Mouse (Mus musculus): Measurements from ENCODE around the gene Fscn1.
A peak's percentile ranks its signal among the peaks of the same experiment; 100 is the strongest.

Fscn1 gene

GRCm38 (mm10) chr5:142959576-142960556 lies at the start of gene Fscn1:
TSS of gene Fscn1 (plus strand) at chr5:142960343.
- DNase-seq (ENCODE audit: low read depth, low spot score) = peak; percentile 73

GRCm38 (mm10) chr5:142911629-142912028 lies 48.5 kb upstream of the Fscn1 start:
- no peak for DNase-seq (ENCODE audit: low read depth, low spot score)

- no peak for DNase-seq (ENCODE audit: low read depth, low spot score)
Observed at GRCm38 (mm10) chr5:142912320-142912719, 47.8 kb upstream of the Fscn1 start.

- no peak for DNase-seq (ENCODE audit: low read depth, low spot score)
Observed at GRCm38 (mm10) chr5:142912739-142913138, 47.4 kb upstream of the Fscn1 start.

GRCm38 (mm10) chr5:142915231-142915630 lies 44.9 kb upstream of the Fscn1 start:
- no peak for DNase-seq (ENCODE audit: low read depth, low spot score)

- no peak for DNase-seq (ENCODE audit: low read depth, low spot score)
Observed at GRCm38 (mm10) chr5:142916593-142916992, 43.5 kb upstream of the Fscn1 start.

GRCm38 (mm10) chr5:142917402-142917801 lies 42.7 kb upstream of the Fscn1 start:
- DNase-seq (ENCODE audit: low read depth, low spot score) = no peak

GRCm38 (mm10) chr5:142920311-142921073 lies 39.7 kb upstream of the Fscn1 start:
- peak; percentile 94 for DNase-seq (ENCODE audit: low read depth, low spot score)

- no peak for DNase-seq (ENCODE audit: low read depth, low spot score)
Observed at GRCm38 (mm10) chr5:142921074-142921459, 39.1 kb upstream of the Fscn1 start.

GRCm38 (mm10) chr5:142922251-142922650 lies 37.9 kb upstream of the Fscn1 start:
- DNase-seq (ENCODE audit: low read depth, low spot score) = no peak

GRCm38 (mm10) chr5:142923781-142924180 lies 36.4 kb upstream of the Fscn1 start:
- no peak for DNase-seq (ENCODE audit: low read depth, low spot score)

- DNase-seq (ENCODE audit: low read depth, low spot score) = no peak
Observed at GRCm38 (mm10) chr5:142924336-142924959, 35.7 kb upstream of the Fscn1 start.

- peak; percentile 54 for DNase-seq (ENCODE audit: low read depth, low spot score)
Observed at GRCm38 (mm10) chr5:142926204-142926939, 33.8 kb upstream of the Fscn1 start.

GRCm38 (mm10) chr5:142926940-142927228 lies 33.3 kb upstream of the Fscn1 start:
- peak; percentile 62 for DNase-seq (ENCODE audit: low read depth, low spot score)

- no peak for DNase-seq (ENCODE audit: low read depth, low spot score)
Observed at GRCm38 (mm10) chr5:142927341-142927930, 32.7 kb upstream of the Fscn1 start.

GRCm38 (mm10) chr5:142928749-142929399 lies 31.3 kb upstream of the Fscn1 start:
- peak; percentile 82 for DNase-seq (ENCODE audit: low read depth, low spot score)

GRCm38 (mm10) chr5:142929400-142929752 lies 30.8 kb upstream of the Fscn1 start:
- no peak for DNase-seq (ENCODE audit: low read depth, low spot score)

GRCm38 (mm10) chr5:142931241-142931745 lies 28.9 kb upstream of the Fscn1 start:
- DNase-seq (ENCODE audit: low read depth, low spot score) = peak; percentile 45

- DNase-seq (ENCODE audit: low read depth, low spot score) = peak; percentile 85
Observed at GRCm38 (mm10) chr5:142932084-142932685, 28.0 kb upstream of the Fscn1 start.

- no peak for DNase-seq (ENCODE audit: low read depth, low spot score)
Observed at GRCm38 (mm10) chr5:142932731-142933130, 27.4 kb upstream of the Fscn1 start.
